Comparison of ENCODE assay signal across 33 mouse cellular contexts in genomic region chr3:107857646-107858045, GRCm38 (mm10). TPM values are rescaled to one million over a fixed set of nuclear protein-coding genes. Genes with fewer than 3 reads are reported as not detected.
DNase-seq lines count a peak whose midpoint lies in the region; ATAC-seq and TF ChIP-seq lines count a peak whose summit lies in the region.
"Had no signal": no experiment of that assay in that cellular context is flagged by ENCODE, and none has a peak within 500 bp of the region (broad histone marks: within the 10 kb centered on the region; RNA-seq: fewer than 3 reads in every experiment).

No protein-coding gene starts in this region.

- intact Hi-C loops in gastrocnemius, adult 2 months (cut with DNase I): no loop called here
- intact Hi-C loops in left cerebral cortex, postnatal 36 days (cut with DNase I): no loop called here

- DNase-seq in gastrocnemius, adult 2 months: peak; percentile 23
- no peak for DNase-seq in gastrocnemius, postnatal 10 days
- DNase-seq in kidney, adult 11 months: peak; percentile 23
- no peak for DNase-seq in kidney, adult 18-20 months
- DNase-seq in liver, adult 2 months (ENCODE audit: extremely low read depth, low read depth, low spot score): peak; percentile 66
- DNase-seq in left cerebral cortex, postnatal 36 days (ENCODE audit: low spot score in 2 of 2): no peak
- DNase-seq: adrenal gland, postnatal 10 days; cerebellum, adult 8-10 months; cerebellum, postnatal 25 days; left cerebral cortex, postnatal 4 days; retina, postnatal 1 day; right cerebral cortex, postnatal 14 days; thymus, adult 18-20 months; thymus, postnatal 25 days had no signal

- TF ChIP-seq POLR2A in liver, adult 2 months (IDR thresholded peaks at IDR 0.05; ENCODE audit: extremely low read depth, insufficient read depth, low read length): no peak

- H3K4me3 ChIP-seq in gastrocnemius, adult 2 months: peak overlapping the region; percentile 29; the same call in 1 of the 2 replicates
- H3K4me3 ChIP-seq in liver, adult 2 months (ENCODE audit: insufficient read depth, low read depth, low read length): no peak overlapping the region
- no peak overlapping the region for H3K4me3 ChIP-seq in liver, embryonic 12.5 days
- H3K4me3 ChIP-seq: embryonic facial prominence, embryonic 10.5 days; embryonic facial prominence, embryonic 15.5 days; forebrain, embryonic 13.5 days; layer of hippocampus, adult 2 months; liver, embryonic 15.5 days; lung, embryonic 15.5 days; midbrain, embryonic 10.5 days; midbrain, embryonic 15.5 days; neural tube, embryonic 15.5 days; stomach, embryonic 15.5 days had no signal

- H3K4me1 ChIP-seq in liver, adult 2 months (ENCODE audit: control insufficient read depth, insufficient read depth, low read length): peaks cover 2% of the 10 kb centered on the region; the same call in 1 of the 2 replicates
- H3K4me1 ChIP-seq in liver, embryonic 12.5 days: no peaks in the 10 kb centered on the region; the same call in 1 of the 2 replicates
- H3K4me1 ChIP-seq: forebrain, embryonic 13.5 days; lung, embryonic 15.5 days; midbrain, embryonic 15.5 days; neural tube, embryonic 15.5 days had no signal

- no peaks in the 10 kb centered on the region for H3K9me3 ChIP-seq in liver, embryonic 12.5 days (replicated peaks)
- H3K9me3 ChIP-seq: embryonic facial prominence, embryonic 10.5 days; embryonic facial prominence, embryonic 15.5 days; forebrain, embryonic 13.5 days; G1E; liver, embryonic 15.5 days; lung, embryonic 15.5 days; midbrain, embryonic 10.5 days; midbrain, embryonic 15.5 days; neural tube, embryonic 15.5 days; stomach, embryonic 15.5 days had no signal

- H3K36me3 ChIP-seq in liver, adult 2 months (ENCODE audit: control insufficient read depth, insufficient read depth, low read length): no peaks in the 10 kb centered on the region
- no peaks in the 10 kb centered on the region for H3K36me3 ChIP-seq in liver, embryonic 12.5 days
- H3K36me3 ChIP-seq: embryonic facial prominence, embryonic 10.5 days; embryonic facial prominence, embryonic 15.5 days; G1E; liver, embryonic 15.5 days; lung, embryonic 15.5 days; midbrain, embryonic 10.5 days; midbrain, embryonic 15.5 days; neural tube, embryonic 15.5 days; stomach, embryonic 15.5 days had no signal

- H3K4me2 ChIP-seq in liver, embryonic 12.5 days: no peak overlapping the region
- H3K4me2 ChIP-seq: embryonic facial prominence, embryonic 15.5 days; forebrain, embryonic 13.5 days; hindbrain, embryonic 14.5 days; liver, embryonic 15.5 days; lung, embryonic 15.5 days; midbrain, embryonic 15.5 days; neural tube, embryonic 15.5 days; stomach, embryonic 15.5 days had no signal

- H3K9ac ChIP-seq in liver, adult 2 months (ENCODE audit: low read depth, low read length): no peak overlapping the region
- no peak overlapping the region for H3K9ac ChIP-seq in liver, embryonic 12.5 days
- H3K9ac ChIP-seq: embryonic facial prominence, embryonic 15.5 days; forebrain, embryonic 13.5 days; hindbrain, embryonic 14.5 days; liver, embryonic 15.5 days; lung, embryonic 15.5 days; midbrain, embryonic 15.5 days; neural tube, embryonic 15.5 days; stomach, embryonic 15.5 days had no signal

- ATAC-seq in liver, embryonic 12.5 days: no peak
- ATAC-seq: forebrain, embryonic 13.5 days; midbrain, embryonic 15.5 days had no signal

- TF ChIP-seq CTCF in gastrocnemius, adult 2 months (IDR thresholded peaks at IDR 0.05): no peak
- no peak for TF ChIP-seq CTCF in liver, adult 2 months (IDR thresholded peaks at IDR 0.05; ENCODE audit: low read depth, low read length)

- H3K27me3 ChIP-seq in liver, adult 2 months (ENCODE audit: control insufficient read depth, insufficient read depth, low read length): no peaks in the 10 kb centered on the region
- peaks cover 21% of the 10 kb centered on the region; the same call in 1 of the 2 replicates for H3K27me3 ChIP-seq in liver, embryonic 12.5 days (replicated peaks)
- H3K27me3 ChIP-seq: embryonic facial prominence, embryonic 15.5 days; forebrain, embryonic 13.5 days; liver, embryonic 15.5 days; lung, embryonic 15.5 days; midbrain, embryonic 15.5 days; neural tube, embryonic 15.5 days; stomach, embryonic 15.5 days had no signal

- WGBS in liver, adult 2 months: 27% methylated on average over 6 of the region's 6 CpGs
- WGBS in liver, embryonic 12.5 days (ENCODE audit: insufficient replicate concordance): 52% methylated on average over 6 of the region's 6 CpGs

- H3K79me2 ChIP-seq in liver, adult 2 months (ENCODE audit: control insufficient read depth, insufficient read depth, low read length): no peaks in the 10 kb centered on the region

- peak overlapping the region; percentile 75 for H3K27ac ChIP-seq in gastrocnemius, adult 2 months
- H3K27ac ChIP-seq in liver, adult 2 months (replicated peaks; ENCODE audit: insufficient read depth, low read depth, low read length): peak overlapping the region; percentile 30; the same call in 1 of the 2 replicates
- no peak overlapping the region for H3K27ac ChIP-seq in liver, embryonic 12.5 days
- H3K27ac ChIP-seq: embryonic facial prominence, embryonic 10.5 days; embryonic facial prominence, embryonic 15.5 days; forebrain, embryonic 13.5 days; hindbrain, embryonic 14.5 days; kidney, postnatal 0 days; layer of hippocampus, adult 2 months; liver, embryonic 15.5 days; lung, embryonic 15.5 days; midbrain, embryonic 10.5 days; midbrain, embryonic 15.5 days; neural tube, embryonic 15.5 days had no signal

RNA-seq across cellular contexts. Expression of gene Eps8l3, which starts 19.4 kb away (rescaled TPM):
- total RNA-seq in gastrocnemius, adult 2 months (2021): not detected
- not detected for total RNA-seq in gastrocnemius, postnatal 10 days (2021)
- total RNA-seq in liver, adult 2 months (2014; rRNA removed): under 0.01 TPM in 1 of 2 replicates, not detected in the other
- 0.06 and 0.07 TPM in 2 replicates for polyA plus RNA-seq in liver, adult 2 months (2012; rRNA removed)
- polyA plus RNA-seq in liver, embryonic 12.5 days (2016; fragmentation: Nextera tagmentation; extraction: Ambion mirVana): not detected in 2 replicates
- total RNA-seq in left cerebral cortex, postnatal 36 days (2021): not detected
- total RNA-seq: adrenal gland, postnatal 10 days; G1E; gastrocnemius, adult 18-20 months; gastrocnemius, postnatal 4 days; hematopoietic stem cell, adult 5-6 weeks; layer of hippocampus, adult 2 months; layer of hippocampus, postnatal 25 days; left cerebral cortex, adult 8-10 months; left cerebral cortex, postnatal 4 days had no signal
- polyA plus RNA-seq: embryonic facial prominence, embryonic 10.5 days; embryonic facial prominence, embryonic 15.5 days; forebrain, embryonic 13.5 days; G1E; hindbrain, embryonic 14.5 days; liver, embryonic 15.5 days; lung, embryonic 15.5 days; midbrain, embryonic 10.5 days; neural tube, embryonic 15.5 days had no signal

RNA-seq across cellular contexts. Expression of gene Gstm5, which starts 38.0 kb away (rescaled TPM):
- 10 to 100 TPM; 74.7 to 87.2 TPM for total RNA-seq in gastrocnemius, adult 2 months (2021)
- total RNA-seq in gastrocnemius, postnatal 10 days (2021): 10 to 100 TPM; 51.5 to 56.1 TPM
- total RNA-seq in liver, adult 2 months (2014; rRNA removed): 17.9 and 21.8 TPM in 2 replicates
- 11.4 and 12.5 TPM in 2 replicates for polyA plus RNA-seq in liver, adult 2 months (2012; rRNA removed)
- polyA plus RNA-seq in liver, embryonic 12.5 days (2016; fragmentation: Nextera tagmentation; extraction: Ambion mirVana): 121 and 124 TPM in 2 replicates
- 100 to 1,000 TPM; 221 to 262 TPM for total RNA-seq in left cerebral cortex, postnatal 36 days (2021)
- total RNA-seq: G1E had no signal
- polyA plus RNA-seq: G1E had no signal

Comparison
In these comparisons a context has a peak if more than half of its experiments do, and no peak if none do; other contexts are left out.
1. DNase-seq: peak in gastrocnemius, adult 2 months (single experiment), kidney, adult 11 months (single experiment) and liver, adult 2 months (single experiment); none in gastrocnemius, postnatal 10 days (single experiment), kidney, adult 18-20 months (single experiment) and left cerebral cortex, postnatal 36 days (0 of 2).